Mouse (Mus musculus): ENCODE measurements around the gene Kidins220.

Kidins220 gene

GRCm38 (mm10) chr12:24963393-24964022, 11.2 kb upstream of the Kidins220 start:
- no peak for DNase-seq (ENCODE audit: low read depth)

- DNase-seq (ENCODE audit: low read depth): no peak
These were observed 9.3 kb upstream of the Kidins220 start for GRCm38 (mm10) chr12:24965406-24965805.

DNA sequence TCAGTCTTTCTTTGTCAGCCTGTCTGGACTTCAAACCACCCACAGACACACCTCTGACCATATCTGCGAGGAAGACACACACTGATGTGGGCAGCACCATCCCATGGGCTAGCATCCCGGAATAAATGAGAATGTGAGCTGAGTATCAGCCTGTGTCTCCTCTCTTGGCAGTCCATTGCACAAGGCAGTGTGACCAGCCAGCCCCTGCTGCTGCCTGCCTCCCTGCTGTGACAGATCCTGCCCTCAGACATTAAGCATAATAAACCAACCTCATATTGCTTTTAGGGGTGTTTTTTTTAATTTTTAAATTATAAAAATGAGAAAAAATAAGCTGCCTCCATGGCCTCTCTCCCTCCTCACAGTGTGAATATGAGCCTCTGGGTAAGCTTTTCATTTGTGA, 8.7 kb upstream of the Kidins220 start:
- DNase-seq (ENCODE audit: low read depth): no peak

GRCm38 (mm10) chr12:24971490-24972200, 3.1 kb upstream of the Kidins220 start:
- no peak for DNase-seq (ENCODE audit: low read depth)

DNA sequence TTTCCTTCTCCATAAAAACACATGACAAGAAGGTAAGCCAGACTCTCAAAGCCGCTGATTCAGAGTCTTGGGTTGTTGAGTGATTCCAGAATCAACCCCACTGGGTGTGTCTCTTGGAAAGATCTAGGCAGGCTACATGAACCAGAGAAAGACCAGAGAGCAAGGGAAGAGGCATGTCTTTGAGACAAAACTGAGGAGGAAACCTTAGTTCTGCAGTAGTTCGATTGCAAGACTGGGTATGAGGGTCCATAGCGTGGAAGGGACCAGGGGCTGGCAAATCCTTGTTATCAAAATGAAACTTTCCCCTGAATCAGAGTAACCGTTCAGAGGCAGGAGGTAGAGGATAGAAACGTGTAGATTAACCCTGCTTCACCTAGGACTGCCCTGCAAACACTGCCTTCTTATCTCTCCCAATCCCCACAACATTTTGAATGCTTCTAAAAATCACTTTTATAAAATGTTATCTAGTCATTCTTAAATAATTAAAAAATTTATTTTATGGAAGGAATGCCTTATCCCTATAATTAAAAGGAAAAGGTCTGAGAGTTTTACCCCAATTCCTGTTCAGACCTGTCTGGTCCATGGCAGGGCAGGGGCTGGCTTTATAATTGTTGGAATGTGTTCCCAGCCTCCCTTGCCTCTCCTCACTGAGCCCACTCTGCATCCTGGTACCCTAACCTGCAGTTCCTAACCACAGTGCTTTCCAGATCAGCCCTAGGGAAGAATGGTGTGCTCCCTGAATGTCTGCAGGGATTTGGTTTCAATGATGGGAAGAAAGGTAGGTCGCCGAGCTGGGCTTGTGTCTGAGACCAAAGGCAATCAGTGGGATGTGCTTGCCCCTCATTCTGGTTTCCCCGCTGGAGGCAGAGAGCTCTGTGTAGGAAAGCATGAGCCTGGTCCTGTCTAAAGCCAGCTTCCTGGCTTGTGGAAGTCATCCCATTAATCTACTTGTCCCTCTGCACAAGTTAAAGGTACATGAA, 2.1 kb upstream of the Kidins220 start:
- DNase-seq (ENCODE audit: low read depth): no peak

DNA sequence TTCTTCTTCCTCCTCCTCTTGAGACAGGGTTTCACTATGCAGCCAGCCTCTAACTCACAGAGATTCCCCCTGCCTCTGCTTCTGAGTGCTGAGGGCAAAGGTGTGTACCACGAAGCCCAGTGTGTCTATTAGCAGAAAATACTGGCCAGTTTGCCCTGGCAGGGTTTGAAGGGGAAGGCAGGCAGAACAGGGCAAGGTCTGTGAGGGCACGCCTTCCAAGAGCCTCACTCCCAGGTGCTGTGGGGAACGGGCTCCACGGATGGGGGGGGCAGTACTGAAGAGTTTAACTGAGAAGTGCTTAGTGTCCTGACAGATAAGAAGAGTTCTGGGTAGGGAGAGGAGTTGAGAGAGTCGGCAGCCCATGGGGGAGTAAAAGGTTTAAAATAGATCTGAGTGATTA, 1.1 kb upstream of the Kidins220 start:
- DNase-seq (ENCODE audit: low read depth): peak; percentile 22

GRCm38 (mm10) chr12:24975115-24975733, 499 bp downstream of the Kidins220 start:
- peak; percentile 78 for DNase-seq (ENCODE audit: low read depth)

GRCm38 (mm10) chr12:24985226-24985625, 10.5 kb downstream of the Kidins220 start:
- no peak for DNase-seq (ENCODE audit: low read depth)

DNA sequence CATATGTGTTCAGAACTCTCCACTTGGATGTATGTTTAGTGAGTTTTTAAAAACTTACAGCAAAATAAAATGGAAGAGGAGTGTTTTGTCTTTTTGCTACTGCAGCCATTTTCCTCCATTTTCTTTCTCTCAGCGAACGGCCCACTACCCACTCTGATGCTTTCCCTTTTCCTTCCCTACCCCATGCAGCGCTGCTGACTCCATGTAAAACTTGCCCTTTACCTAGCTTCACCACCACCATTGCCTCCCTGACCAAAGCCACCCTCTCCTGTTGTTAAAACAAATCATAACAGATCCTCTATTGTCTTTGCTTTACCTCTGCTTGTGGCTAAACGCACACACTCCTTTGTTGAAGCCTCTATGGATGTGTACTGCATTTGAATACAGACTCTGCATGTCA, 20.6 kb downstream of the Kidins220 start:
- DNase-seq (ENCODE audit: low read depth): no peak

GRCm38 (mm10) chr12:25005350-25005749, 30.6 kb downstream of the Kidins220 start:
- DNase-seq (ENCODE audit: low read depth): no peak

DNA sequence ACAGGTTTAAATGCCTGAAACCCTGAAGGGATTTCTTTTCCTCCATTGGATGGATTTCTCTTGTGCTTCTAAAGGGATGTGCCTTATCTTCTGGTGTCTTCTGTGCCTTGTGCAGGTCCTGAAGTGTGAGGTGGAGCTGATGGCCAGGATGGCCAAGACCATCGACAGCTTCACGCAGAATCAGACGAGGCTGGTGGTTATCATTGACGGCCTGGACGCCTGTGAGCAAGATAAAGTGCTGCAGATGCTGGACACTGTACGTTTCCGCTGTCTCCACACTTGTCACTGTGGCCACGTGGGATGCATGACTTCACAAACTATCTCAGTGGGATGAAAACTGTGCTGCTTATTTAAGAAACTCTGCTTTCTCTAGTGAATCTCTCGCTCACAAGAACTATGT, 35.2 kb downstream of the Kidins220 start:
- peak; percentile 18 for DNase-seq (ENCODE audit: low read depth)

- peak; percentile 72 for DNase-seq (ENCODE audit: low read depth)
These were observed 35.7 kb downstream of the Kidins220 start for GRCm38 (mm10) chr12:25010416-25010815.

GRCm38 (mm10) chr12:25011733-25012367, 37.1 kb downstream of the Kidins220 start:
- peak; percentile 17 for DNase-seq (ENCODE audit: low read depth)

DNA sequence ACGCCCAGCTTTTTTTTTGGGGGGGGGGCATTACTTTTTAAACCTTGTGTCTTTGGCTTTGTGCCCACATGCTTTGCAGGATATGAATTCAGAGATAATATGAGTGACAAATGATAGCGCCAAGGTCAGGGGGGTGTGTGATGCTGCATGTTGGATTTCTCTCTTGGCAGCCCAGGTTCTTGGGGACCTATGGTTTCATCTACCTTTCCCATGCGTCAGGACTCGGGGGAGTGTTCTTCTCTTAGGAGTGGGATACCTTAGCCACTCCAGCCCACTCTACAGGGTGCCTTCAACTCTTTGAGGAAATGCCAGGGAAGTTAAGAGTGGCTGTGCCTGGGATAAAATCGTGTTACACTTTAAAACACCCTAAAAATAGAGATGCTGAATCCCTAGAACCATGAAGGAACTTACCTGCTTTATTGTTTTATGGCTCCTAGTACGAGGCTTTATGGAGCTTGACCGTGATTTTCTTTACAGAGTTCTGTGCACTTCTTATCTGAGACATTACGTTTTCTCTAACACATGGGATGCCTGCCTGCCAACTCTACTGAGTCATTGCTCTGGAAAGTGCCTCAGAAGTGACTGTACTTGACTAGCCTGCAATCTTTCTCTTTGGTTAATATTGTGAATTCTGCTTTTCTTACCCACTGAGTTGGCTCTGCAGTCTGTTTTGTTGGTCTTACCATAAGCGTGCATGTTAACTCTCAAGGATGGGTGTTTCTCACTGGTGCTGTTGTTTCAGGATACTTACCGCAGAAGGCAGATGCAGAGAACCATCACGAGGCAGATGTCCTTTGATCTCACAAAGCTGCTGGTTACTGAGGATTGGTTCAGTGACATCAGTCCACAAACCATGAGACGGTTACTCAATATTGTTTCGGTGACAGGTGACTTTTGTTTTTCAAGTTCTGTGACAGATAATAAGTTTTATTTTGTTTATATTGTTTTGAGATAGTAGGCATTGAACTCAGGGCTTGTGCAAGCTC, 38.1 kb downstream of the Kidins220 start:
- DNase-seq (ENCODE audit: low read depth): peak; percentile 81

GRCm38 (mm10) chr12:25014307-25014927, 39.7 kb downstream of the Kidins220 start:
- DNase-seq (ENCODE audit: low read depth): no peak

DNA sequence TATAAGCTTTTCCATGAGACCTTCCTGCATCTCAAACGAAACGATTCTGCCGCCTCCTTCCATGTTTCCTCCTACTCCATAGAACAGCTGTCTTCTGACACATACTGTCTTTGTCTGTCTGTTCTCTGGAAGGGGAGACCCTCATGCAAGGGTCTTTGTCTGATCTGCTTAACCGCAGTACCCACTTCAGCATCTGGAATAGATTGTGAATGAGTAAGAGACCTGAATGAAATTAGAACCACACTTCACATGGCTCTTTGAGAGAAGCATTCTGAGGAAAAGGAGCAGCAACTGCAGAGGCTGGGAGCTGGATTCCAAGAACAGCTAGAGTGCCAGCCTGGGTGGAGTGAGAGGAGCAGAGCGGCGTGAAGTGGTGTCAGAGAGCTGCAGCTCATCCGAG, 40.2 kb downstream of the Kidins220 start:
- DNase-seq (ENCODE audit: low read depth): no peak

DNA sequence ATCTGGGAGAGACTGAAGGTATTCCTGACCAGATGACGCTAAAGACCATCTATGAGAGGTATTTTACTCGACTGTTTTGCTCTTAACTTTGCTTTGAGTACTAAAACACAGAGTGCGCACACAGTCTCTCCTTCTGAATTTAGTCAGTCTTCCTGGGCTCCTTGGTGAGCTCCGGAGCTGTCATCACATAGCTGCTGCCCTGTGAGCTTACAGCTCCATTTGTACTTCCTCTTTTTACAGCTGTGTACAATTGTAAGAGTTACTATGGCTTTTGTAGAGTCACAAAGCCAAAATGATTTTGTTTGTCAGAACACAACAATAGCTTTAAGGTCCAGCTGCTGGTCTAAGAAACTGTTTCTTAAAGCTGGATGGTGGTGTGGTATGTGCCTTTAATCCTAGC, 42.3 kb downstream of the Kidins220 start:
- no peak for DNase-seq (ENCODE audit: low read depth)

DNA sequence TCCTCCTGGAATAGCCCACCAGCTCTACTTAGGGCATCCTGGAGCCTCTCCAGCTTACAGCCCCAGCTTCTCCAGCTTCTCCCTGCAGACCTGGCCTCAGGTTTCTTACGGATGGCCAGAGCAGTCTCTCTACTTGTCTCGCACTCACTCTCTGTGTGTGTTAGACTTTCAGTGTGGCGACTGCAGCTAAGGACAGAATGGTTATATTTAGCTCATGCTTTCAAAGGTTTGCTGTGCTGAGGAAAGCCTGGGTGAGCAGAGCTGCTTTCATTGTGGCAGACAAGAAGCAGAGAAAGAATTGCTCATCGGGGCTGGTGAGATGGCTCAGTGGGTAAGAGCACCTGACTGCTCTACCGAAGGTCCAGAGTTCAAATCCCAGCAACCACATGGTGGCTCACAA, 46.3 kb downstream of the Kidins220 start:
- DNase-seq (ENCODE audit: low read depth): no peak

DNA sequence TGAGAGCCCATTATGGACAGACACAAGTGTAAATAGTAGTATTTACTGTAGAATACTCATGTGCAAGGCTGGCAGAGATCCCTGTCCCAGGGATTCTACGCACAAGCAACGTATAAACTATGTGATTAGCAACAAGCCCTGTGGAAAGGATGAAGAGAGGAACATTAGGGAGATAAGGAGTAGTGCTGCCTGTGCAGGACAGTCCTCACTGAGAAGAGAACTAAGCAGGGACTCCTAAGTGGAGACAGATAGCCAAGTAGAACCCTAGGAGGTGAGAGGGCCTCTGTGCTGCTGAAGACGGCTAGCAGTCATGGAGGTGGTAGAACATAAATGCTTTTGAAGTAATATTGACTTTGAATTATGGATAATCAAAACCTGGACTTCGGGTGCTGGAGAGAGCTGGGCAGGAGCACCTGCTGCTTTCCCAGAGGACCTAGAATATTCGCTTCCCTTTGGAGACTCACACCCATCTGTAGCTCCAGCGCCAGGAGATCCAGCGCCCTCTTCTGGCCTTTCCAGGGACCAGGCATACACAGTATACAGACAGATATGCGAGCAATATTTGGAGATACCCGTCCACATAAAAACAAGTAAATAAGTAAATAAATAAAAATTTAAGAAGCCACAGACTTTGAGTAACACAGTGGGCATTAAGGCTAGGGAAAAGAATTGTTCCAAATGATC, 50.3 kb downstream of the Kidins220 start:
- no peak for DNase-seq (ENCODE audit: low read depth)
